18 mouse cellular contexts compared by ENCODE assay signal in the genomic region with DNA sequence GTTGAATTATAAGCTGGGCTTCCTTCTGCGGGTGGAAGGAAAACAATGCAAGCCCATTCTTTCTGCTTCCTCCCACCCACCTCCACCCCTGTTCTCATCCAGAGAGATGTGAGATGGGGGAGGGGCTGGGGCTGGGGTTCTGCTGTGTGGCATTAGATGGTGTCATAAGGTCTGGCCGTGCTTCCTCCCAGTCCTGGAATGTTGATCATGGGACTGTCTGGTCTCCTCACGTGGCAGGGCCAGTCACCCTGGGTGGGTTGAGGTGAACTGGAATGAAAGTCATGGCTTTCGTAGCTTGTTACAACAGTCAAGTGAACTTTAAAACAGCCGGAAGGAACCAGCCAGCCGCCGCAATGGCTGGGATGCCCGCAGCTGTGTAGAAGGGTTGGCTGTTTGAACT.
"Had no signal": no experiment of that assay in that cellular context is flagged by ENCODE, and none has a peak within 500 bp of the region (broad histone marks: within the 10 kb centered on the region; RNA-seq: fewer than 3 reads in every experiment).

No protein-coding gene starts in this region.

- H3K4me3 ChIP-seq: limb, embryonic 12.5 days; limb, embryonic 15.5 days; lung, embryonic 15.5 days; megakaryocyte, embryonic 14.5 days; midbrain, embryonic 12.5 days; midbrain, embryonic 15.5 days had no signal

- ATAC-seq: intestine, embryonic 16.5 days; liver, postnatal 0 days; midbrain, embryonic 15.5 days had no signal

- H3K4me1 ChIP-seq: limb, embryonic 12.5 days; limb, embryonic 15.5 days; lung, embryonic 15.5 days; megakaryocyte, embryonic 14.5 days; midbrain, embryonic 15.5 days had no signal

- H3K4me2 ChIP-seq: limb, embryonic 12.5 days; limb, embryonic 15.5 days; liver, embryonic 11.5 days; lung, embryonic 15.5 days; midbrain, embryonic 12.5 days; midbrain, embryonic 15.5 days had no signal

- H3K27ac ChIP-seq: kidney, postnatal 0 days; limb, embryonic 12.5 days; limb, embryonic 15.5 days; liver, embryonic 14.5 days; lung, embryonic 15.5 days; midbrain, embryonic 12.5 days; midbrain, embryonic 15.5 days had no signal

- H3K9ac ChIP-seq: limb, embryonic 12.5 days; limb, embryonic 15.5 days; liver, embryonic 14.5 days; liver, postnatal 0 days; lung, embryonic 15.5 days; midbrain, embryonic 12.5 days; midbrain, embryonic 15.5 days had no signal

- H3K27me3 ChIP-seq: limb, embryonic 12.5 days; limb, embryonic 15.5 days; lung, embryonic 15.5 days; megakaryocyte, embryonic 14.5 days; midbrain, embryonic 12.5 days; midbrain, embryonic 15.5 days had no signal

- DNase-seq: kidney, adult 18-20 months; kidney, adult 9 months; kidney, postnatal 36 days; left cerebral cortex, postnatal 4 days; liver, postnatal 0 days; lung, postnatal 36 days; thymus, adult 18-20 months; thymus, postnatal 36 days had no signal

- H3K9me3 ChIP-seq: limb, embryonic 12.5 days; limb, embryonic 15.5 days; lung, embryonic 15.5 days; megakaryocyte, embryonic 14.5 days; midbrain, embryonic 12.5 days; midbrain, embryonic 15.5 days had no signal

- H3K36me3 ChIP-seq: lung, embryonic 15.5 days had no signal
